Mouse (Mus musculus) neural tube, embryonic 11.5 days (tissue): ENCODE data around the gene Efr3b. TPM values are rescaled to one million over a fixed set of nuclear protein-coding genes. Genes with fewer than 3 reads are reported as not detected.
A peak's percentile ranks its signal among the peaks of the same experiment; 100 is the strongest.
"Not testable (repeated sequence)": the region's sequence is repeated elsewhere in the genome, so short reads cannot be mapped to it uniquely, and the experiment has no call there.

Source experiments
- ATAC-seq: fragments of 200-750 bp; cut with Nextera tagmentation; 2 replicates; pipeline ENCODE4 v1.8.0; 2017; ENCODE audit warnings: moderate number of reproducible peaks, mild to moderate bottlenecking, moderate TSS enrichment, moderate library complexity; ENCODE audit not compliant: insufficient read depth, low FRiP score, low TSS enrichment
- DNase-seq: peaks from one replicate; pipeline ENCODE4 v3.0.0-alpha.2; 2015; ENCODE audit warnings: low spot score
- H3K27ac ChIP-seq: fragments of 300-500 bp; sonication (generic); 2 replicates; pipeline ENCODE4 v1.5.1; 2014; ENCODE audit warnings: low read depth, mild to moderate bottlenecking, low read length
- H3K27me3 ChIP-seq: fragments of 300-500 bp; sonication (generic); 2 replicates; pipeline ENCODE4 v1.6.1; 2014; ENCODE audit warnings: mild to moderate bottlenecking, low read length, mixed read lengths; ENCODE audit not compliant: control insufficient read depth, insufficient read depth
- H3K36me3 ChIP-seq: fragments of 300-500 bp; sonication (generic); 2 replicates; pipeline ENCODE4 v1.6.1; 2014; ENCODE audit warnings: mild to moderate bottlenecking, low read length, moderate library complexity, mixed read lengths; ENCODE audit not compliant: control insufficient read depth, insufficient read depth
- H3K4me1 ChIP-seq: fragments of 300-500 bp; sonication (generic); 2 replicates; pipeline ENCODE4 v1.6.1; 2014; ENCODE audit warnings: low read length, mixed read lengths; ENCODE audit not compliant: control insufficient read depth, insufficient read depth
- H3K4me2 ChIP-seq: fragments of 300-500 bp; sonication (generic); 2 replicates; pipeline ENCODE4 v1.6.1; 2014; ENCODE audit warnings: low read depth, mild to moderate bottlenecking, moderate library complexity
- H3K4me3 ChIP-seq: fragments of 300-500 bp; sonication (generic); 2 replicates; pipeline ENCODE4 v1.5.1; 2014; ENCODE audit warnings: low read depth, low read length
- H3K9ac ChIP-seq: fragments of 300-500 bp; sonication (generic); 2 replicates; pipeline ENCODE4 v1.6.1; 2014; ENCODE audit warnings: mild to moderate bottlenecking, low read length
- H3K9me3 ChIP-seq: fragments of 300-500 bp; sonication (generic); 2 replicates; pipeline ENCODE4 v1.6.1; 2016; ENCODE audit warnings: low read length; ENCODE audit not compliant: control insufficient read depth
- WGBS: fragments of 180-500 bp; shearing (Covaris S2); extraction: QIAGEN DNeasy Blood & Tissue Kit; methylation state at CpG from one replicate; pipeline ENCODE4 v1.1.7; 2014; 5-methylcytosine and 5-hydroxymethylcytosine counted together
- polyA plus RNA-seq: library from polyadenylated mRNA; unstranded; fragments of >200 nt; fragmentation: Nextera tagmentation; extraction: Ambion mirVana; gene quantifications from 2 replicates; pipeline ENCODE4 v1.2.1, GENCODE M21; 2014

Efr3b gene
- polyA plus RNA-seq, 1 experiment from 2014 or later: 17.5 TPM

DNA sequence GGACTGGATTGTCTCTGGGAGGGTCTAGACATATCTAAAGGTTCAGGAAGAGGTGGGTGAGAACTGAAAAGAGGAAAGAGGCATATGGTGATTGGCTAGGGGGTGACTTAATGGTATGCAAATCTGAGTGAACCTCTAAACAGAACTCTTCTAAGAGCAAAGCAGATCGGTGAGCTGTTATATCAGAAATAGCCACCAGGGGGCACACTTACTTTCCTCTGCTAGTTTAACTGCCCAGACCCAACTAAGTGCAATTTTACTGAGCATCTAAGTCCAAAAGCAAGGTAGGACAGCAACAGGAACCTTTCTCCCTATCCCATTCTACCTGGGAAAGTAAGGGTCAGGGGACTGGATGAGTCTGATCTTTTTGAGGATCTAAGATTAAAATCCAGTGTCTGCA is 55.0 kb downstream of the Efr3b start:
- H3K27ac ChIP-seq: no peak overlapping the region
- H3K27me3 ChIP-seq: no peaks in the 10 kb centered on the region
- no peaks in the 10 kb centered on the region for H3K9me3 ChIP-seq
- H3K4me3 ChIP-seq: no peak overlapping the region
- H3K4me1 ChIP-seq: 0 out of 2 replicates have a peak, but pooled peaks cover 2% of the 10 kb centered on the region
- ATAC-seq: no peak
- whole genome bisulfite sequencing: 3% methylated on average over 1 of the region's 1 CpGs
- DNase-seq: peak; percentile 78
- H3K36me3 ChIP-seq: no peaks in the 10 kb centered on the region
- no peak overlapping the region for H3K4me2 ChIP-seq
- H3K9ac ChIP-seq: no peak overlapping the region

DNA sequence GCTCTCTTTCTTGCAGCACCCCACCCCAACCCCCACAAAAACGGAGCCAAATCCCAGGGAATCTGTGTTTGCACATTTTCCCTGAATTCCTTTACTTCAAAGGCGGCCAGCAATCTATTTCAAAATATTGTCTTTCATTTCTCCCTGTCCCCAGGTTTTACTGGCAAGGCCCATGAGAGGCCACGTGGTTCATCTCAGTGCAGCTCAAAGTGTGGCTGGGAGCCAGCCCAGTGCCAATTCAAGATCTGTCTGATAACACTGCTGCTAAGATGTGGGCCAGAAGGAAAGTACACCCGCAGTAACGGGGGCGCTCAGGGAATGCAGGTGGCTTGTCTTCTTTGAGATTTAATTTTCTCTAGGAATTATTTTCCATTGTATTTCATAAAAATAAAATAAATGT is 56.5 kb downstream of the Efr3b start:
- Histone ChIP-seq H3K4me3 (no peak overlapping the region), H3K9ac (no peak overlapping the region), H3K4me2 (peak overlapping the region; percentile 65), H3K27ac (no peak overlapping the region), H3K27me3 (no peaks in the 10 kb centered on the region), H3K36me3 (no peaks in the 10 kb centered on the region; the same call in 1 of the 2 replicates), H3K9me3 (no peaks in the 10 kb centered on the region), H3K4me1 (0 out of 2 replicates have a peak, but pooled peaks cover 2% of the 10 kb centered on the region)
- WGBS: 28% methylated on average over 6 of the region's 6 CpGs
- ATAC-seq (no peak; the same call in 1 of the 2 replicates), DNase-seq (no peak)

DNA sequence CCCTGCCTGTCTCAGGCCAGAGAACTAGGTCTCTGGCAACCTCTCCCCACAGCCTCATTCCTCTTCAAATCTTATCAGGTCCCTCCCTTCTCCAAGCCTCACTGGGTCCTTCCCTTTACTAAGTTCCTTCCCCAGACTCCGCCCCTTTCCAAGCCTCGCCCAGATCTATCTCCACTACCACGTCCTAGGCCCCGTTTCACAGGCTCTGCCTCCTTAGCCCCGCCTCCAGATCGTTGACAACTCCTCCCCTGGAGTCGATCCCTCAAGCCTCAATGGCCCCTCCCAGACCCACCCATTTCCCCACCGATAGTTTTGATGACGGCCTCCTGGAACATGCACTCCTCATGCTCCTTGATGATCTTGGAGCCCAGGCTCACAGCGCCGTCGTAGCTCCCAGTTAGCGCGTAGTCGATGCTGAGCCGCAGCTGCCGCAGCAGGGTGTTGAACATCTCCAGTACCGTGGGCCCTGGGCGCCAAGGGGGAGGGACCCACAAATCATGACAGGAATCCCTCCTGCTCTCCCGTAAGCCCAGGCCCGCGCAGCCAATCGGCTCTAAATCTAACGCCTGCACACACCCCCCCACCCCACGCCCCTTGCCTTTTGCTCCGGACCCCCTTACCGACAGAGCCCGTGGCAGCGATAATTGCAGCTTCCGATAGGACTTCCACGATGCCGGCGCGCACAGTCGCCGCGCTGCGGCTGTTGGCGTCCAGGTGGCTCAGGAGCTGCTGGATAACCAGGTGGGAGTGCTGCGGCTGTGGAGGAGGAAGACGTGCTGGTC is 57.2 kb downstream of the Efr3b start:
- no peaks in the 10 kb centered on the region for H3K27me3 ChIP-seq
- H3K9me3 ChIP-seq: no peaks in the 10 kb centered on the region
- peaks cover 3% of the 10 kb centered on the region; the same call in 1 of the 2 replicates for H3K36me3 ChIP-seq
- peak overlapping the region; percentile 37 for H3K4me3 ChIP-seq
- H3K4me1 ChIP-seq: 0 out of 2 replicates have a peak, but pooled peaks cover 2% of the 10 kb centered on the region
- peak overlapping the region; percentile 19; the same call in 1 of the 2 replicates for H3K9ac ChIP-seq
- peak overlapping the region; percentile 65 for H3K4me2 ChIP-seq
- H3K27ac ChIP-seq: no peak overlapping the region
- peak; percentile 88 for ATAC-seq
- DNase-seq: peak; percentile 84
- under 1% methylated on average over 41 of the region's 41 CpGs for WGBS

DNA sequence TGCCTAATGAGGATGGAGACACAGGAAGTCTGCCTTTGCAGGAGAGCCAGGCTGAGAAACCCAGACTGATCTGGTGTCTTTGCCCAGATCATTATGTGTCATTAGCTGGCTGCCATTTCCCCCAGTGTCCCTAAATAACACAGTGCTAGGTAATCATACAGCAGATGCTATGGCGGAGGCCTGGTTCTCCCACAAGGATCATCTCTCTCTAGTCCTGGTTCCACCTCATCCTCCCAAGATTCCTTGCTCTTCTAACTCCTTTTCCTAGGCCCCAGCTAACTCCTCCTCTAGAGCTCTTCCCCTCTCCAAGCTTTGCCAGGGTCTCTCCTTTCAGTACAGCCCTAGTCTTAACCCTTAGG is 57.7 kb downstream of the Efr3b start:
- H3K27me3 ChIP-seq: no peaks in the 10 kb centered on the region
- H3K4me3 ChIP-seq: no peak overlapping the region
- peaks cover 5% of the 10 kb centered on the region; the same call in 1 of the 2 replicates for H3K36me3 ChIP-seq
- WGBS: 69% methylated on average over 1 of the region's 1 CpGs
- peak overlapping the region; percentile 13; the same call in 1 of the 2 replicates for H3K4me2 ChIP-seq
- DNase-seq: no peak
- no peak overlapping the region for H3K9ac ChIP-seq
- no peak overlapping the region for H3K27ac ChIP-seq
- H3K4me1 ChIP-seq: 0 out of 2 replicates have a peak, but pooled peaks cover 2% of the 10 kb centered on the region
- no peak for ATAC-seq
- no peaks in the 10 kb centered on the region for H3K9me3 ChIP-seq

DNA sequence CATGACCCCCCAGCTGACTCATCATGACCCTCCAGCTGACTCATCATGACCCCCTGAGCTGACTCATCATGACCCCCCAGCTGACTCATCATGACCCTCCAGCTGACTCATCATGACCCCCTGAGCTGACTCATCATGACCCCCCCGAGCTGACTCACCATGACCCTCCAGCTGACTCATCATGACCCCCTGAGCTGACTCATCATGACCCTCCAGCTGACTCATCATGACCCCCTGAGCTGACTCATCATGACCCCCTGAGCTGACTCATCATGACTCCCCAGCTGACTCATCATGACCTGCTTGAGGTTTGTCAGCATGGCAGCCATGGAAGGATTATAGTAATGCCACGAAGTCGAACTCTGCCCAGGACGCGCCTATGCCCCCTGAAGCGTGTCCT is 65.5 kb downstream of the Efr3b start:
- WGBS: over 99% methylated on average over 6 of the region's 6 CpGs
- H3K4me1 ChIP-seq, H3K36me3 ChIP-seq, H3K9me3 ChIP-seq, H3K4me3 ChIP-seq, DNase-seq, H3K9ac ChIP-seq, H3K27ac ChIP-seq, H3K27me3 ChIP-seq, H3K4me2 ChIP-seq, ATAC-seq: not testable (repeated sequence)

DNA sequence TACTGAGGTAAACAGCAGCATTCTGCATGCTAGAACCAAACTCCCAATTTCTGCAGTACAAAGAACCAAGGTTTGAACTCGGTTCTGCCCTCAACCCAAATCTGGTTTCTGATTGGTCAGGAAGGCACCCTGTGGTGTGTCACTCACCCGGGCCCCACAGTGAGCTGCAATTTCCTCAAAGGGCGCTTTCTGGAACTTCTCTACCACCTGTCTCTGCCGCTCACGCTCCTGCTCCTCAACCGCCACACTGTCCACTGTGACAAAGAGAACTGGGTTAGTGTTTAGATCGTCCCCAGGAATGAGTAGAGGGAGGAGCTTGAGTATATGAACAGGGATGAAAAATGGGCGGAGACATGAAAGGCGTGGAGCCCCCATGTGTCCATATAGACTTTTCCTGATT is 70.3 kb downstream of the Efr3b start:
- 59% methylated on average over 9 of the region's 9 CpGs for WGBS
- Histone ChIP-seq H3K4me3 (no peak overlapping the region), H3K36me3 (no peaks in the 10 kb centered on the region; the same call in none of the 2 replicates), H3K9me3 (no peaks in the 10 kb centered on the region), H3K4me2 (no peak overlapping the region), H3K27me3 (no peaks in the 10 kb centered on the region), H3K9ac (no peak overlapping the region), H3K4me1 (no peaks in the 10 kb centered on the region), H3K27ac (no peak overlapping the region)
- ATAC-seq (no peak), DNase-seq (no peak)

DNA sequence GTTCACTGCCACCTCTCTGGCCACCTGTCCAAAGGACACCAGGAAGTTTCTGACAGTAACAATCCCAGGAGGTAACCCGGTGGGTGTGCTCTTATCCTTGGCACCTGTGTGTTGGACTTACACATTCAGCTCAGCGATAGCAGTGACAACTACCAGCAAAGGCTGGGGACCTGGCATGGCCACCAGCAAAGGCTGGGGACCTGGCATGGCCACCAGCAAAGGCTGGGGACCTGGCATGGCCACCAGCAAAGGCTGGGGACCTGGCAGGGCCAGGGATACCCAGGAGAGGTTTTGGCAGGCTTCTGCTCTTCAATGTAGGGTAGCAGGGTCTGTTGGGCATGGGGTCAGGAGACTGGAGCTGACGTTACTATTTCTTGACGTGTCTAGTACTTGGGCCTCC is 71.5 kb downstream of the Efr3b start:
- Histone ChIP-seq H3K9ac (no peak overlapping the region), H3K9me3 (no peaks in the 10 kb centered on the region), H3K27ac (no peak overlapping the region), H3K4me3 (no peak overlapping the region), H3K4me2 (no peak overlapping the region), H3K36me3 (no peaks in the 10 kb centered on the region; the same call in none of the 2 replicates), H3K27me3 (no peaks in the 10 kb centered on the region), H3K4me1 (no peaks in the 10 kb centered on the region)
- ATAC-seq (no peak), DNase-seq (no peak)
- 91% methylated on average over 4 of the region's 4 CpGs for WGBS

DNA sequence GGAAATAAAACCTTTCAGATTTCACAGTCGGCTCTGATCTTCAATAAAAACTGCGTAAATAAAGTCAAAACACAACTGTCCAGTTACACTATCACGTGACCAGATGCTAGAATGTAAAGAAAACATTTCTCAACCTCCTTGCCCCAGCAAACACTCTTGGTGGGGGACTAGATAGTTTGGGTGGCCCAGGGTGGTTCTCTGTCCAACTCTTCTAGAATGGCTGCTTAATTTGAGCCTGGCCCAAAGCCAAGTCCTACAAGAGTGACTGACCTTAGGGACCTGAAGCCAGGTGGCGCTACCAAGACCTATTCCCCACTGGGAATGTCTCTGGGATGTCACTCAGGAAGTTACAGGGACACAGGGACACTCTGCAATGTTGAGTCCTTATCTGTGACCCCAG is 78.2 kb downstream of the Efr3b start:
- H3K27ac ChIP-seq: peak overlapping the region; percentile 89; the same call in 1 of the 2 replicates
- 54% methylated on average over 4 of the region's 4 CpGs for WGBS
- no peaks in the 10 kb centered on the region for H3K36me3 ChIP-seq
- peak overlapping the region; percentile 80 for H3K4me2 ChIP-seq
- H3K4me3 ChIP-seq: peak overlapping the region; percentile 56
- H3K9ac ChIP-seq: peak overlapping the region; percentile 82
- no peak for DNase-seq
- H3K9me3 ChIP-seq: no peaks in the 10 kb centered on the region
- H3K4me1 ChIP-seq: 0 out of 2 replicates have a peak, but pooled peaks cover 2% of the 10 kb centered on the region
- peaks cover under 1% of the 10 kb centered on the region; the same call in 1 of the 2 replicates for H3K27me3 ChIP-seq
- no peak for ATAC-seq
